Mouse (Mus musculus): Measurements from ENCODE around the gene Zfand3. TPM values are rescaled to one million over a fixed set of nuclear protein-coding genes. Genes with fewer than 3 reads are reported as not detected.

The Zfand3 gene
- polyA plus RNA-seq, 1 experiment from 2014 or later, result 55.1 TPM

GRCm38 (mm10) chr17:30063849-30064248 lies 59.3 kb downstream of the Zfand3 start:
- DNase-seq (ENCODE audit: low spot score) (peak; percentile 19), ATAC-seq (ENCODE audit: insufficient number of reproducible peaks, low FRiP score, low TSS enrichment, low read depth) (no peak)
- Histone ChIP-seq H3K4me1 (ENCODE audit: control insufficient read depth, insufficient read depth, low read length) (peaks cover 11% of the 10 kb centered on the region; the same call in 1 of the 2 replicates), H3K9ac (ENCODE audit: low read length) (no peak overlapping the region), H3K9me3 (ENCODE audit: control insufficient read depth, low read length) (no peaks in the 10 kb centered on the region), H3K27me3 (ENCODE audit: control insufficient read depth, insufficient read depth, low read length) (no peaks in the 10 kb centered on the region), H3K4me3 (ENCODE audit: low read depth, low read length) (no peak overlapping the region), H3K4me2 (ENCODE audit: low read depth, severe bottlenecking) (no peak overlapping the region), H3K27ac (replicated peaks; ENCODE audit: low read depth, low read length) (no peak overlapping the region), H3K36me3 (ENCODE audit: control insufficient read depth, insufficient read depth, low read length) (no peaks in the 10 kb centered on the region)
- 33% methylated on average over 3 of the region's 3 CpGs for WGBS

- no peaks in the 10 kb centered on the region for H3K36me3 ChIP-seq (ENCODE audit: control insufficient read depth, insufficient read depth, low read length)
- 15% methylated on average over 4 of the region's 4 CpGs for WGBS
- DNase-seq (ENCODE audit: low spot score), result peak; percentile 18
- H3K4me2 ChIP-seq (ENCODE audit: low read depth, severe bottlenecking), result no peak overlapping the region
- ATAC-seq (ENCODE audit: insufficient number of reproducible peaks, low FRiP score, low TSS enrichment, low read depth), result no peak
- H3K9ac ChIP-seq (ENCODE audit: low read length), result no peak overlapping the region
- no peaks in the 10 kb centered on the region for H3K27me3 ChIP-seq (ENCODE audit: control insufficient read depth, insufficient read depth, low read length)
- no peak overlapping the region for H3K4me3 ChIP-seq (ENCODE audit: low read depth, low read length)
- H3K4me1 ChIP-seq (ENCODE audit: control insufficient read depth, insufficient read depth, low read length), result peaks cover 11% of the 10 kb centered on the region; the same call in 1 of the 2 replicates
- no peaks in the 10 kb centered on the region for H3K9me3 ChIP-seq (ENCODE audit: control insufficient read depth, low read length)
- H3K27ac ChIP-seq (replicated peaks; ENCODE audit: low read depth, low read length), result no peak overlapping the region
Observed at GRCm38 (mm10) chr17:30064746-30065145, 60.2 kb downstream of the Zfand3 start.

GRCm38 (mm10) chr17:30069776-30070175 lies 65.2 kb downstream of the Zfand3 start:
- Histone ChIP-seq H3K9me3 (ENCODE audit: control insufficient read depth, low read length) (no peaks in the 10 kb centered on the region), H3K27ac (replicated peaks; ENCODE audit: low read depth, low read length) (no peak overlapping the region), H3K9ac (ENCODE audit: low read length) (no peak overlapping the region), H3K27me3 (ENCODE audit: control insufficient read depth, insufficient read depth, low read length) (no peaks in the 10 kb centered on the region), H3K4me3 (ENCODE audit: low read depth, low read length) (no peak overlapping the region), H3K36me3 (ENCODE audit: control insufficient read depth, insufficient read depth, low read length) (no peaks in the 10 kb centered on the region), H3K4me1 (ENCODE audit: control insufficient read depth, insufficient read depth, low read length) (peaks cover 3% of the 10 kb centered on the region; the same call in 1 of the 2 replicates), H3K4me2 (ENCODE audit: low read depth, severe bottlenecking) (no peak overlapping the region)
- 94% methylated on average over 3 of the region's 3 CpGs for WGBS
- ATAC-seq (ENCODE audit: insufficient number of reproducible peaks, low FRiP score, low TSS enrichment, low read depth), result no peak
- peak; percentile 16 for DNase-seq (ENCODE audit: low spot score)

- no peak overlapping the region for H3K27ac ChIP-seq (replicated peaks; ENCODE audit: low read depth, low read length)
- no peak for DNase-seq (ENCODE audit: low spot score)
- no peaks in the 10 kb centered on the region for H3K4me1 ChIP-seq (ENCODE audit: control insufficient read depth, insufficient read depth, low read length)
- no peaks in the 10 kb centered on the region for H3K27me3 ChIP-seq (ENCODE audit: control insufficient read depth, insufficient read depth, low read length)
- no peaks in the 10 kb centered on the region for H3K36me3 ChIP-seq (ENCODE audit: control insufficient read depth, insufficient read depth, low read length)
- no peak overlapping the region for H3K9ac ChIP-seq (ENCODE audit: low read length)
- H3K4me3 ChIP-seq (ENCODE audit: low read depth, low read length), result no peak overlapping the region
- H3K4me2 ChIP-seq (ENCODE audit: low read depth, severe bottlenecking), result no peak overlapping the region
- ATAC-seq (ENCODE audit: insufficient number of reproducible peaks, low FRiP score, low TSS enrichment, low read depth), result no peak
- WGBS, result 83% methylated on average over 5 of the region's 5 CpGs
- no peaks in the 10 kb centered on the region for H3K9me3 ChIP-seq (ENCODE audit: control insufficient read depth, low read length)
Observed at GRCm38 (mm10) chr17:30070631-30071030, 66.1 kb downstream of the Zfand3 start.

DNA sequence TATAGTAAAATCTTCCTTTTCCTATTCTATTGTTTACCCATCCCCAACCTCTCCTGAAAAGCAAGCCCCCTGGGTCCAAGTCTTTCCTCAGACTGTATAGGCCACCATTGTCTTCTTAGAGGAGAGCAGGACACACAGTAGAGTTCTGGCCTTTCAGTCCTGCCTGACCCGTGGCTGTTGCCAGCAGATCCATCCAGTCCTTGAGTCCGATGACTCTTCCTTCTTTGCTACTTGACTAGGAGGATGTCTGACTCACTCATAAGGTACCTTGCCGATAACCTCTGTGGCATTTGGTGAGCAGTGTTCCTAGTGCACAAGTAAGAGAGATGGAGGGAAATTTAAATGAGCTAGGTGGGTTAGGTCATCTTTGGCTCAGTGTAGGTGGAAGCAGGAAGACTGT lies 68.1 kb downstream of the Zfand3 start:
- Histone ChIP-seq H3K9ac (ENCODE audit: low read length) (no peak overlapping the region), H3K9me3 (ENCODE audit: control insufficient read depth, low read length) (no peaks in the 10 kb centered on the region), H3K27me3 (ENCODE audit: control insufficient read depth, insufficient read depth, low read length) (no peaks in the 10 kb centered on the region), H3K4me1 (ENCODE audit: control insufficient read depth, insufficient read depth, low read length) (no peaks in the 10 kb centered on the region), H3K4me3 (ENCODE audit: low read depth, low read length) (no peak overlapping the region), H3K27ac (replicated peaks; ENCODE audit: low read depth, low read length) (no peak overlapping the region), H3K4me2 (ENCODE audit: low read depth, severe bottlenecking) (no peak overlapping the region), H3K36me3 (ENCODE audit: control insufficient read depth, insufficient read depth, low read length) (no peaks in the 10 kb centered on the region)
- WGBS, result 91% methylated on average over 3 of the region's 3 CpGs
- no peak for ATAC-seq (ENCODE audit: insufficient number of reproducible peaks, low FRiP score, low TSS enrichment, low read depth)
- no peak for DNase-seq (ENCODE audit: low spot score)

GRCm38 (mm10) chr17:30075896-30076295 lies 71.4 kb downstream of the Zfand3 start:
- H3K4me2 ChIP-seq (ENCODE audit: low read depth, severe bottlenecking), result no peak overlapping the region
- H3K27me3 ChIP-seq (ENCODE audit: control insufficient read depth, insufficient read depth, low read length), result no peaks in the 10 kb centered on the region
- H3K9ac ChIP-seq (ENCODE audit: low read length), result no peak overlapping the region
- no peaks in the 10 kb centered on the region; the same call in 1 of the 2 replicates for H3K4me1 ChIP-seq (ENCODE audit: control insufficient read depth, insufficient read depth, low read length)
- H3K36me3 ChIP-seq (ENCODE audit: control insufficient read depth, insufficient read depth, low read length), result no peaks in the 10 kb centered on the region; the same call in 1 of the 2 replicates
- H3K27ac ChIP-seq (replicated peaks; ENCODE audit: low read depth, low read length), result no peak overlapping the region
- no peaks in the 10 kb centered on the region for H3K9me3 ChIP-seq (ENCODE audit: control insufficient read depth, low read length)
- H3K4me3 ChIP-seq (ENCODE audit: low read depth, low read length), result no peak overlapping the region
- WGBS, result 71% methylated on average over 5 of the region's 5 CpGs
- DNase-seq (ENCODE audit: low spot score) (no peak), ATAC-seq (ENCODE audit: insufficient number of reproducible peaks, low FRiP score, low TSS enrichment, low read depth) (no peak)

DNA sequence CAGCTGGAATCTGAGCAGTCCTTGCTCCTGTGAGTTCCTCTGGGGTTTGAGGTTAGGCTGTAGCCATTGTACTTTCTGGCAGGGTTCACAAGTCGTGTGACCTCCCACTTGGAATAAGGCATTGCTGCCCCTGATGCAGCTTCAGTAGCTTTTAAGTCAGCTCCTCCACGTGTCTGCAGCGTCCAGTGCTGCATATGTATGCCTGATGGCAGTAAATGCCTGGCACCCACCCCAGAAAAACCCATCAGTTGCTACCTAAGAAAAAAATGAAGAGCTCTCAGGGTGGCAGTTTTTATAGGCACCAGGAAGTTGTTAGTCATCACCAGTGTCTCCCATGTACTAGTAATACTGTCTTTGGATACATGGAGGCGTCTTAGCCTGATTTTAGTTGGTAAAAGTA lies 79.5 kb downstream of the Zfand3 start:
- no peak overlapping the region for H3K4me3 ChIP-seq (ENCODE audit: low read depth, low read length)
- no peak overlapping the region for H3K4me2 ChIP-seq (ENCODE audit: low read depth, severe bottlenecking)
- H3K27me3 ChIP-seq (ENCODE audit: control insufficient read depth, insufficient read depth, low read length), result no peaks in the 10 kb centered on the region
- H3K9me3 ChIP-seq (ENCODE audit: control insufficient read depth, low read length), result no peaks in the 10 kb centered on the region
- WGBS, result 88% methylated on average over 4 of the region's 4 CpGs
- H3K36me3 ChIP-seq (ENCODE audit: control insufficient read depth, insufficient read depth, low read length), result peaks cover 2% of the 10 kb centered on the region; the same call in 1 of the 2 replicates
- H3K4me1 ChIP-seq (ENCODE audit: control insufficient read depth, insufficient read depth, low read length), result no peaks in the 10 kb centered on the region; the same call in 1 of the 2 replicates
- H3K27ac ChIP-seq (replicated peaks; ENCODE audit: low read depth, low read length), result no peak overlapping the region
- DNase-seq (ENCODE audit: low spot score) (no peak), ATAC-seq (ENCODE audit: insufficient number of reproducible peaks, low FRiP score, low TSS enrichment, low read depth) (no peak)
- no peak overlapping the region for H3K9ac ChIP-seq (ENCODE audit: low read length)

GRCm38 (mm10) chr17:30086695-30087094 lies 82.2 kb downstream of the Zfand3 start:
- H3K9ac ChIP-seq (ENCODE audit: low read length), result no peak overlapping the region
- H3K4me1 ChIP-seq (ENCODE audit: control insufficient read depth, insufficient read depth, low read length), result no peaks in the 10 kb centered on the region
- no peak for ATAC-seq (ENCODE audit: insufficient number of reproducible peaks, low FRiP score, low TSS enrichment, low read depth)
- H3K4me2 ChIP-seq (ENCODE audit: low read depth, severe bottlenecking), result no peak overlapping the region
- peaks cover 2% of the 10 kb centered on the region; the same call in 1 of the 2 replicates for H3K36me3 ChIP-seq (ENCODE audit: control insufficient read depth, insufficient read depth, low read length)
- DNase-seq (ENCODE audit: low spot score), result no peak
- no peaks in the 10 kb centered on the region for H3K27me3 ChIP-seq (ENCODE audit: control insufficient read depth, insufficient read depth, low read length)
- H3K27ac ChIP-seq (replicated peaks; ENCODE audit: low read depth, low read length), result no peak overlapping the region
- no peaks in the 10 kb centered on the region for H3K9me3 ChIP-seq (ENCODE audit: control insufficient read depth, low read length)
- H3K4me3 ChIP-seq (ENCODE audit: low read depth, low read length), result no peak overlapping the region
- WGBS, result 89% methylated on average over 7 of the region's 7 CpGs

DNA sequence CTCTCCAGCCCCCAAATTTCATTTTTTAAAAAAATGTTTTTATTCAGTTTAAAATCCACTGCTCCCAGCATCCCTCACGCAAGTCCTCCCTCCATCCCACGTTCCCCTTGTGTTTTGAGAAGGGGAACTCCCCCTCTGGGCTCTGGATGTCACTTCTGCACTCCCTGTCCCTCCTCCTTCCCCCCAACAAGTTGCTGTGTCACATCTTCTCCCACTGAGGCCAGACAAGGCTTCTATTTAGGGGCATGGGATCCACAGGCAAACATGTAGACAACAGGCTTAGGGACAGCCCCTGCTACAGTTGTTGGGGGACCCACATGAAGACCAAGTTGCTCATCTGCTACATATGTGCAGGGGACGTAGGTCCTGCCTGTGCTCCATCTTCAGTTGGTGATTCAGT lies 83.9 kb downstream of the Zfand3 start:
- Histone ChIP-seq H3K27me3 (ENCODE audit: control insufficient read depth, insufficient read depth, low read length) (no peaks in the 10 kb centered on the region), H3K4me2 (ENCODE audit: low read depth, severe bottlenecking) (no peak overlapping the region), H3K4me1 (ENCODE audit: control insufficient read depth, insufficient read depth, low read length) (no peaks in the 10 kb centered on the region), H3K9me3 (ENCODE audit: control insufficient read depth, low read length) (no peaks in the 10 kb centered on the region), H3K36me3 (ENCODE audit: control insufficient read depth, insufficient read depth, low read length) (no peaks in the 10 kb centered on the region), H3K9ac (ENCODE audit: low read length) (no peak overlapping the region), H3K4me3 (ENCODE audit: low read depth, low read length) (no peak overlapping the region), H3K27ac (replicated peaks; ENCODE audit: low read depth, low read length) (no peak overlapping the region)
- ATAC-seq (ENCODE audit: insufficient number of reproducible peaks, low FRiP score, low TSS enrichment, low read depth), result no peak
- 93% methylated on average over 3 of the region's 3 CpGs for WGBS
- no peak for DNase-seq (ENCODE audit: low spot score)
